ENCODE assay signal across 15 mouse cellular contexts in genomic region chr17:80721670-80722069, GRCm38 (mm10). TPM values are rescaled to one million over a fixed set of nuclear protein-coding genes. Genes with fewer than 3 reads are reported as not detected.
DNase-seq lines count a peak whose midpoint lies in the region; ATAC-seq lines count a peak whose summit lies in the region.
"Had no signal": no experiment of that assay in that cellular context is flagged by ENCODE, and none has a peak within 500 bp of the region (broad histone marks: within the 10 kb centered on the region; RNA-seq: fewer than 3 reads in every experiment).

No protein-coding gene starts in this region.

- WGBS in limb, embryonic 12.5 days, result 72% methylated on average over 7 of the region's 7 CpGs
- 66% methylated on average over 7 of the region's 7 CpGs for WGBS in limb, embryonic 10.5 days
- 71% methylated on average over 7 of the region's 7 CpGs for WGBS in forebrain, embryonic 13.5 days

- H3K4me1 ChIP-seq in limb, embryonic 12.5 days (replicated peaks), result peaks cover 47% of the 10 kb centered on the region
- H3K4me1 ChIP-seq in limb, embryonic 10.5 days, result peaks cover 22% of the 10 kb centered on the region
- peaks cover 54% of the 10 kb centered on the region for H3K4me1 ChIP-seq in forebrain, embryonic 13.5 days

- H3K27ac ChIP-seq in limb, embryonic 12.5 days, result no peak overlapping the region
- no peak overlapping the region for H3K27ac ChIP-seq in limb, embryonic 10.5 days
- H3K27ac ChIP-seq in forebrain, embryonic 13.5 days, result peak overlapping the region; percentile 40; the same call in 1 of the 2 replicates
- H3K27ac ChIP-seq: intestine, embryonic 15.5 days; liver, embryonic 13.5 days had no signal

- no peak overlapping the region for H3K4me3 ChIP-seq in limb, embryonic 12.5 days (replicated peaks)
- no peak overlapping the region for H3K4me3 ChIP-seq in limb, embryonic 10.5 days
- no peak overlapping the region for H3K4me3 ChIP-seq in forebrain, embryonic 13.5 days
- H3K4me3 ChIP-seq: intestine, embryonic 15.5 days; liver, embryonic 13.5 days; myocyte had no signal

- ATAC-seq in limb, embryonic 12.5 days (ENCODE audit: insufficient number of reproducible peaks, insufficient read depth, low FRiP score, low TSS enrichment, low read depth), result 0 out of 2 replicates have a peak, but pooled peaks have one; percentile 56
- peak; percentile 44; the same call in 1 of the 2 replicates for ATAC-seq in forebrain, embryonic 13.5 days
- no peak for ATAC-seq in erythroblast, adult 5-6 weeks (replicated peaks; ENCODE audit: low FRiP score, poor library complexity, severe bottlenecking)
- ATAC-seq: intestine, embryonic 15.5 days had no signal

- H3K4me2 ChIP-seq in limb, embryonic 12.5 days, result no peak overlapping the region
- no peak overlapping the region for H3K4me2 ChIP-seq in forebrain, embryonic 13.5 days
- H3K4me2 ChIP-seq: intestine, embryonic 15.5 days; liver, embryonic 13.5 days had no signal

- 0 out of 2 replicates have a peak, but pooled peaks cover 3% of the 10 kb centered on the region for H3K9me3 ChIP-seq in limb, embryonic 12.5 days
- no peaks in the 10 kb centered on the region for H3K9me3 ChIP-seq in limb, embryonic 10.5 days (replicated peaks)
- no peaks in the 10 kb centered on the region for H3K9me3 ChIP-seq in forebrain, embryonic 13.5 days (replicated peaks)
- H3K9me3 ChIP-seq: intestine, embryonic 15.5 days had no signal

- intact Hi-C loops in gastrocnemius, postnatal 14 days (cut with DNase I; ENCODE audit: low total_unique reads), result no loop called here

- no peaks in the 10 kb centered on the region; the same call in 1 of the 2 replicates for H3K36me3 ChIP-seq in limb, embryonic 12.5 days
- H3K36me3 ChIP-seq in limb, embryonic 10.5 days, result peaks cover 28% of the 10 kb centered on the region
- peaks cover 7% of the 10 kb centered on the region; the same call in 1 of the 2 replicates for H3K36me3 ChIP-seq in forebrain, embryonic 13.5 days (ENCODE audit: poor library complexity, severe bottlenecking)
- H3K36me3 ChIP-seq: G1E; intestine, embryonic 15.5 days had no signal

- no peak overlapping the region for H3K9ac ChIP-seq in limb, embryonic 12.5 days (replicated peaks)
- no peak overlapping the region for H3K9ac ChIP-seq in forebrain, embryonic 13.5 days
- H3K9ac ChIP-seq: intestine, embryonic 15.5 days; liver, embryonic 13.5 days had no signal

- H3K27me3 ChIP-seq in limb, embryonic 12.5 days, result no peaks in the 10 kb centered on the region
- no peaks in the 10 kb centered on the region for H3K27me3 ChIP-seq in limb, embryonic 10.5 days (ENCODE audit: low read depth, poor library complexity, severe bottlenecking)
- no peaks in the 10 kb centered on the region for H3K27me3 ChIP-seq in forebrain, embryonic 13.5 days
- H3K27me3 ChIP-seq: intestine, embryonic 15.5 days had no signal

- peak; percentile 49 for DNase-seq in embryo, embryonic 10 days (ENCODE audit: low spot score)
- DNase-seq in embryo, embryonic 9.5 days (ENCODE audit: extremely low spot score), result no peak
- DNase-seq in limb, embryonic 10.5 days (ENCODE audit: low spot score), result no peak
- DNase-seq in lung, postnatal 25 days (ENCODE audit: low spot score), result peak; percentile 60
- no peak for DNase-seq in gastrocnemius, postnatal 14 days
- DNase-seq: adrenal gland, adult 2 months; cerebellum, adult 18-20 months; liver, embryonic 13.5 days; right cerebral cortex, adult 18-20 months had no signal

RNA-seq across cellular contexts. Expression of gene Map4k3, which starts 6.6 kb away (rescaled TPM):
- polyA plus RNA-seq in limb, embryonic 12.5 days (2016; fragmentation: Nextera tagmentation; extraction: Ambion mirVana), result 35.8 and 37.0 TPM in 2 replicates
- polyA plus RNA-seq in limb, embryonic 10.5 days (2016; fragmentation: Nextera tagmentation; extraction: Ambion mirVana), result 19.3 and 25.3 TPM in 2 replicates
- polyA plus RNA-seq in forebrain, embryonic 13.5 days (2015; fragmentation: Nextera tagmentation; extraction: Ambion mirVana), result 21.3 and 21.5 TPM in 2 replicates
- 0.38 and 1.3 TPM in 2 replicates for total RNA-seq in erythroblast, adult 5-6 weeks (2015; ENCODE audit: low replicate concordance)
- total RNA-seq in erythroblast, adult 5-6 weeks (2017; ENCODE audit: low replicate concordance), result 0.60 and 1.4 TPM in 2 replicates
- total RNA-seq in gastrocnemius, postnatal 14 days (2021), result 10 to 100 TPM; 16.4 to 17.3 TPM
- polyA plus RNA-seq: G1E had no signal

Comparison
In these comparisons a context has a peak if more than half of its experiments do, and no peak if none do; other contexts are left out.
1. DNase-seq: peak in embryo, embryonic 10 days (single experiment) and lung, postnatal 25 days (single experiment); none in embryo, embryonic 9.5 days (single experiment), limb, embryonic 10.5 days (single experiment) and gastrocnemius, postnatal 14 days (single experiment).